Mouse (Mus musculus) midbrain, postnatal 0 days (tissue): ENCODE results near the gene Armh3. TPM values are rescaled to one million over a fixed set of nuclear protein-coding genes. Genes with fewer than 3 reads are reported as not detected.
A peak's percentile ranks its signal among the peaks of the same experiment; 100 is the strongest.

Experiments
- ATAC-seq: fragments of 200-750 bp; cut with Nextera tagmentation; 2 replicates; pipeline ENCODE4 v1.8.0; 2017; ENCODE audit warnings: moderate number of reproducible peaks, mild to moderate bottlenecking, moderate TSS enrichment, moderate library complexity; ENCODE audit not compliant: low FRiP score
- DNase-seq: peaks from one replicate; pipeline ENCODE4 v3.0.0-alpha.2; 2015; ENCODE audit warnings: low spot score
- H3K27ac ChIP-seq: fragments of 300-500 bp; sonication (generic); 2 replicates; pipeline ENCODE4 v1.5.1; 2014; ENCODE audit warnings: low read depth, mild to moderate bottlenecking, low read length, mixed read lengths
- H3K27me3 ChIP-seq: fragments of 300-500 bp; sonication (generic); 2 replicates; pipeline ENCODE4 v1.6.1; 2014; ENCODE audit warnings: low read length, control low read depth, mixed read lengths; ENCODE audit not compliant: insufficient read depth
- H3K36me3 ChIP-seq: fragments of 300-500 bp; sonication (generic); 2 replicates; pipeline ENCODE4 v1.6.1; 2014; ENCODE audit warnings: low read length, control low read depth, mixed read lengths; ENCODE audit not compliant: insufficient read depth
- H3K4me1 ChIP-seq: fragments of 300-500 bp; sonication (generic); 2 replicates; pipeline ENCODE4 v1.6.1; 2014; ENCODE audit warnings: mild to moderate bottlenecking, control low read depth, antibody characterized with exemption, low read length, mixed read lengths; ENCODE audit not compliant: insufficient read depth
- H3K4me2 ChIP-seq: fragments of 300-500 bp; sonication (generic); 2 replicates; pipeline ENCODE4 v1.6.1; 2014; ENCODE audit warnings: low read depth, mild to moderate bottlenecking, low read length, mixed read lengths; ENCODE audit not compliant: poor library complexity, severe bottlenecking
- H3K4me3 ChIP-seq: fragments of 300-500 bp; sonication (generic); 2 replicates; pipeline ENCODE4 v1.5.1; 2014; ENCODE audit warnings: low read depth, mild to moderate bottlenecking, low read length, moderate library complexity
- H3K9ac ChIP-seq: fragments of 300-500 bp; sonication (generic); replicated peaks from 2 replicates; pipeline ENCODE4 v1.6.1; 2014; ENCODE audit warnings: mild to moderate bottlenecking, low read length, moderate library complexity, mixed read lengths; ENCODE audit not compliant: poor library complexity, severe bottlenecking
- H3K9me3 ChIP-seq: fragments of 300-500 bp; sonication (generic); 2 replicates; pipeline ENCODE4 v1.6.1; 2016; ENCODE audit warnings: low read length, control low read depth
- CTCF ChIP-seq: IDR thresholded peaks from 2 replicates; pipeline ENCODE4 v1.5.1; 2016; ENCODE audit warnings: antibody characterized with exemption, mild to moderate bottlenecking
- WGBS: fragments of 180-500 bp; shearing (Covaris S2); extraction: QIAGEN DNeasy Blood & Tissue Kit; methylation state at CpG from one replicate; pipeline ENCODE4 v1.1.7; 2014; 5-methylcytosine and 5-hydroxymethylcytosine counted together
- polyA plus RNA-seq: library from polyadenylated mRNA; unstranded; fragments of >200 nt; fragmentation: Nextera tagmentation; extraction: Ambion mirVana; gene quantifications from 2 replicates; pipeline ENCODE4 v1.2.1, GENCODE M21; 2015
- total RNA-seq: library from RNA; depleted of rRNA; stranded (reverse); fragments of >200 nt; gene quantifications from 2 replicates; pipeline ENCODE4 v1.2.3, GENCODE M21; 2014

Armh3 gene
- total and polyA plus RNA-seq, 2 experiments from 2014 or later, result 18.1 to 18.9 TPM

- DNase-seq (no peak), ATAC-seq (no peak)
- Histone ChIP-seq H3K9ac (no peak overlapping the region), H3K27me3 (no peaks in the 10 kb centered on the region), H3K9me3 (no peaks in the 10 kb centered on the region), H3K27ac (no peak overlapping the region), H3K4me2 (no peak overlapping the region), H3K36me3 (peaks cover 42% of the 10 kb centered on the region), H3K4me1 (no peaks in the 10 kb centered on the region), H3K4me3 (no peak overlapping the region)
- no peak for TF ChIP-seq CTCF
- 94% methylated on average over 10 of the region's 10 CpGs for WGBS
Measured at GRCm38 (mm10) chr19:46030196-46030983, 32.1 kb upstream of the Armh3 start.

- no peak for DNase-seq
- TF ChIP-seq CTCF, result no peak
- H3K9ac ChIP-seq, result no peak overlapping the region
- peaks cover 35% of the 10 kb centered on the region for H3K36me3 ChIP-seq
- 96% methylated on average over 1 of the region's 1 CpGs for WGBS
- H3K9me3 ChIP-seq, result no peaks in the 10 kb centered on the region
- no peak overlapping the region for H3K4me3 ChIP-seq
- no peak for ATAC-seq
- H3K4me2 ChIP-seq, result no peak overlapping the region
- no peaks in the 10 kb centered on the region for H3K4me1 ChIP-seq
- H3K27me3 ChIP-seq, result no peaks in the 10 kb centered on the region
- no peak overlapping the region for H3K27ac ChIP-seq
Measured at GRCm38 (mm10) chr19:46029652-46030051, 31.4 kb upstream of the Armh3 start.

GRCm38 (mm10) chr19:46028747-46029320 lies 30.5 kb upstream of the Armh3 start:
- DNase-seq, result no peak

GRCm38 (mm10) chr19:46026567-46026966 lies 28.3 kb upstream of the Armh3 start:
- H3K9ac ChIP-seq, result no peak overlapping the region
- TF ChIP-seq CTCF, result no peak
- ATAC-seq (no peak), DNase-seq (no peak)
- no peak overlapping the region for H3K4me3 ChIP-seq
- no peaks in the 10 kb centered on the region for H3K9me3 ChIP-seq
- H3K27ac ChIP-seq, result no peak overlapping the region
- H3K4me1 ChIP-seq, result no peaks in the 10 kb centered on the region
- peaks cover 4% of the 10 kb centered on the region for H3K36me3 ChIP-seq
- 61% methylated on average over 8 of the region's 8 CpGs for WGBS
- no peaks in the 10 kb centered on the region for H3K27me3 ChIP-seq
- H3K4me2 ChIP-seq, result no peak overlapping the region

More at GRCm38 (mm10) chr19:46028747-46029320, 30.5 kb upstream of the Armh3 start:
- Histone ChIP-seq H3K4me2 (no peak overlapping the region), H3K9ac (no peak overlapping the region), H3K27me3 (no peaks in the 10 kb centered on the region), H3K36me3 (peaks cover 27% of the 10 kb centered on the region), H3K4me3 (no peak overlapping the region), H3K9me3 (no peaks in the 10 kb centered on the region), H3K27ac (no peak overlapping the region), H3K4me1 (no peaks in the 10 kb centered on the region)
- 78% methylated on average over 11 of the region's 11 CpGs for WGBS
- TF ChIP-seq CTCF, result peak; percentile 48
- ATAC-seq, result no peak

- Histone ChIP-seq H3K27me3 (no peaks in the 10 kb centered on the region), H3K4me3 (no peak overlapping the region), H3K9ac (no peak overlapping the region), H3K36me3 (no peaks in the 10 kb centered on the region), H3K4me2 (no peak overlapping the region), H3K4me1 (no peaks in the 10 kb centered on the region), H3K9me3 (no peaks in the 10 kb centered on the region), H3K27ac (no peak overlapping the region)
- no peak for DNase-seq
- WGBS, result 83% methylated on average over 6 of the region's 6 CpGs
- TF ChIP-seq CTCF, result no peak
- ATAC-seq, result no peak
Measured at GRCm38 (mm10) chr19:46024959-46025358, 26.7 kb upstream of the Armh3 start.

- 45% methylated on average over 2 of the region's 2 CpGs for WGBS
- DNase-seq, result no peak
- no peaks in the 10 kb centered on the region for H3K9me3 ChIP-seq
- H3K27me3 ChIP-seq, result no peaks in the 10 kb centered on the region
- H3K27ac ChIP-seq, result no peak overlapping the region
- no peak overlapping the region for H3K9ac ChIP-seq
- no peaks in the 10 kb centered on the region for H3K4me1 ChIP-seq
- ATAC-seq, result no peak
- no peak overlapping the region for H3K4me3 ChIP-seq
- H3K4me2 ChIP-seq, result no peak overlapping the region
- no peaks in the 10 kb centered on the region for H3K36me3 ChIP-seq
- no peak for TF ChIP-seq CTCF
Measured at GRCm38 (mm10) chr19:46016023-46016422, 17.7 kb upstream of the Armh3 start.
